ENCODE assay signal across 17 mouse cellular contexts in the genomic region with DNA sequence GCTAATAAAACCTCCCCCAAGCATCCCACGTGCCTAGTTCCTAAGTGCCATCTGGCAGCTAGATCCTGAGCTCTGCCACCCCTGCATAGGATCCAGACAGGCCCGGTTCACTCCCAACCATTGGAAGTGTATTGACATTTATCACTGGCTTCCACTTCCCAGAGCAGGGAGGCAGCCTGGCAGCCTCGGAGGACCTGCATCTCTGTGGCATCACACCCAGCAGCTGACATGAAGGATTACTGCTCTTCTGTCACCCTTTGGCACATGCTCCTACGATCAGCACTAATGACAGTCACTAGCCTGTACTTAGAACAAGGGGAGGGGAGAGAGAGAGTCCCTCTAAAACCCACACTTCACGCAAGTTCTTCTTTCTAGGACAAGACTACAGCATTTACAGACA.
A peak's percentile ranks its signal among the peaks of the same experiment; 100 is the strongest.
DNase-seq lines count a peak whose midpoint lies in the region; ATAC-seq and TF ChIP-seq lines count a peak whose summit lies in the region.
"Had no signal": no experiment of that assay in that cellular context is flagged by ENCODE, and none has a peak within 500 bp of the region (broad histone marks: within the 10 kb centered on the region; RNA-seq: fewer than 3 reads in every experiment).

No protein-coding gene starts in this region.

- H3K36me3 ChIP-seq in hindbrain, postnatal 0 days (ENCODE audit: insufficient read depth, low read length), result no peaks in the 10 kb centered on the region
- H3K36me3 ChIP-seq in hindbrain, embryonic 12.5 days, result no peaks in the 10 kb centered on the region
- no peaks in the 10 kb centered on the region for H3K36me3 ChIP-seq in neural tube, embryonic 13.5 days
- no peaks in the 10 kb centered on the region for H3K36me3 ChIP-seq in neural tube, embryonic 15.5 days
- no peaks in the 10 kb centered on the region for H3K36me3 ChIP-seq in heart, postnatal 0 days (replicated peaks; ENCODE audit: control insufficient read depth, insufficient read depth, low read length)
- H3K36me3 ChIP-seq: embryonic facial prominence, embryonic 12.5 days; hindbrain, embryonic 10.5 days; kidney, embryonic 15.5 days had no signal

- 0 out of 2 replicates have a peak, but pooled peaks have one; percentile 38 for ATAC-seq in hindbrain, postnatal 0 days
- ATAC-seq in hindbrain, embryonic 12.5 days (ENCODE audit: low FRiP score), result no peak
- ATAC-seq in neural tube, embryonic 13.5 days (ENCODE audit: low read depth), result peak; percentile 53; the same call in 1 of the 2 replicates
- no peak for ATAC-seq in neural tube, embryonic 15.5 days (ENCODE audit: low FRiP score)
- no peak for ATAC-seq in heart, postnatal 0 days (ENCODE audit: insufficient read depth, low read depth)

- no peak overlapping the region for H3K4me3 ChIP-seq in hindbrain, postnatal 0 days (ENCODE audit: low read length)
- no peak overlapping the region for H3K4me3 ChIP-seq in hindbrain, embryonic 12.5 days
- H3K4me3 ChIP-seq in neural tube, embryonic 13.5 days, result no peak overlapping the region
- no peak overlapping the region for H3K4me3 ChIP-seq in neural tube, embryonic 15.5 days (replicated peaks)
- no peak overlapping the region for H3K4me3 ChIP-seq in heart, postnatal 0 days (ENCODE audit: low read depth, low read length)
- H3K4me3 ChIP-seq: embryonic facial prominence, embryonic 12.5 days; hindbrain, embryonic 10.5 days; kidney, embryonic 15.5 days had no signal

- WGBS in hindbrain, postnatal 0 days, result 45% methylated on average over 5 of the region's 5 CpGs
- 68% methylated on average over 5 of the region's 5 CpGs for WGBS in hindbrain, embryonic 12.5 days
- 54% methylated on average over 5 of the region's 5 CpGs for WGBS in neural tube, embryonic 13.5 days
- 46% methylated on average over 5 of the region's 5 CpGs for WGBS in neural tube, embryonic 15.5 days
- WGBS in heart, postnatal 0 days, result 37% methylated on average over 5 of the region's 5 CpGs

- H3K4me2 ChIP-seq in hindbrain, postnatal 0 days (ENCODE audit: low read depth, low read length), result no peak overlapping the region
- no peak overlapping the region for H3K4me2 ChIP-seq in hindbrain, embryonic 12.5 days (replicated peaks)
- no peak overlapping the region for H3K4me2 ChIP-seq in neural tube, embryonic 13.5 days
- H3K4me2 ChIP-seq in neural tube, embryonic 15.5 days, result no peak overlapping the region
- H3K4me2 ChIP-seq in heart, postnatal 0 days (ENCODE audit: low read depth, low read length), result no peak overlapping the region
- H3K4me2 ChIP-seq: embryonic facial prominence, embryonic 12.5 days; kidney, embryonic 15.5 days had no signal

- TF ChIP-seq CTCF in hindbrain, postnatal 0 days (IDR thresholded peaks at IDR 0.05; ENCODE audit: low read depth), result no peak
- no peak for TF ChIP-seq CTCF in heart, postnatal 0 days (IDR thresholded peaks at IDR 0.05; ENCODE audit: low read depth)

- TF ChIP-seq EP300 in heart, postnatal 0 days (IDR thresholded peaks at IDR 0.05; ENCODE audit: low read depth), result no peak

- no peak overlapping the region for H3K27ac ChIP-seq in hindbrain, postnatal 0 days
- H3K27ac ChIP-seq in hindbrain, embryonic 12.5 days, result no peak overlapping the region
- H3K27ac ChIP-seq in neural tube, embryonic 13.5 days (replicated peaks), result no peak overlapping the region
- H3K27ac ChIP-seq in neural tube, embryonic 15.5 days (replicated peaks), result no peak overlapping the region
- H3K27ac ChIP-seq in heart, postnatal 0 days (ENCODE audit: low read depth), result peak overlapping the region; percentile 64
- H3K27ac ChIP-seq: embryonic facial prominence, embryonic 12.5 days; hindbrain, embryonic 10.5 days; kidney, embryonic 15.5 days had no signal

- H3K27me3 ChIP-seq in hindbrain, postnatal 0 days (ENCODE audit: insufficient read depth, low read length), result no peaks in the 10 kb centered on the region
- no peaks in the 10 kb centered on the region for H3K27me3 ChIP-seq in hindbrain, embryonic 12.5 days
- H3K27me3 ChIP-seq in neural tube, embryonic 13.5 days, result no peaks in the 10 kb centered on the region
- H3K27me3 ChIP-seq in neural tube, embryonic 15.5 days (replicated peaks), result no peaks in the 10 kb centered on the region
- H3K27me3 ChIP-seq in heart, postnatal 0 days (ENCODE audit: control insufficient read depth, insufficient read depth, low read length), result no peaks in the 10 kb centered on the region
- H3K27me3 ChIP-seq: embryonic facial prominence, embryonic 12.5 days; kidney, embryonic 15.5 days had no signal

- H3K9ac ChIP-seq in hindbrain, postnatal 0 days (replicated peaks; ENCODE audit: low read length), result no peak overlapping the region
- no peak overlapping the region for H3K9ac ChIP-seq in hindbrain, embryonic 12.5 days
- H3K9ac ChIP-seq in neural tube, embryonic 13.5 days, result no peak overlapping the region
- H3K9ac ChIP-seq in neural tube, embryonic 15.5 days (replicated peaks), result no peak overlapping the region
- H3K9ac ChIP-seq in heart, postnatal 0 days (replicated peaks; ENCODE audit: low read depth, low read length), result no peak overlapping the region
- H3K9ac ChIP-seq: embryonic facial prominence, embryonic 12.5 days; kidney, embryonic 15.5 days had no signal

- no peaks in the 10 kb centered on the region for H3K4me1 ChIP-seq in hindbrain, postnatal 0 days (ENCODE audit: insufficient read depth, low read length)
- peaks cover 6% of the 10 kb centered on the region; the same call in 1 of the 2 replicates for H3K4me1 ChIP-seq in hindbrain, embryonic 12.5 days
- peaks cover 6% of the 10 kb centered on the region; the same call in 1 of the 2 replicates for H3K4me1 ChIP-seq in neural tube, embryonic 13.5 days (replicated peaks)
- peaks cover 7% of the 10 kb centered on the region; the same call in 1 of the 2 replicates for H3K4me1 ChIP-seq in neural tube, embryonic 15.5 days
- 0 out of 2 replicates have a peak, but pooled peaks cover 6% of the 10 kb centered on the region for H3K4me1 ChIP-seq in heart, postnatal 0 days (ENCODE audit: control insufficient read depth, insufficient read depth)

- peak; percentile 82 for DNase-seq in heart, adult 11 months
- no peak for DNase-seq in heart, adult 8-10 months (ENCODE audit: low spot score)
- DNase-seq in hindbrain, postnatal 0 days (ENCODE audit: low spot score), result peak; percentile 32
- no peak for DNase-seq in heart, postnatal 0 days (ENCODE audit: low spot score)
- no peak for DNase-seq in adipocyte (ENCODE audit: low spot score)
- DNase-seq: cerebellum, adult 11 months; gastrocnemius, postnatal 14 days; retina, postnatal 1 day; right cerebral cortex, postnatal 4 days; thymus, postnatal 36 days had no signal

- no peaks in the 10 kb centered on the region for H3K9me3 ChIP-seq in hindbrain, postnatal 0 days (ENCODE audit: low read length)
- H3K9me3 ChIP-seq in hindbrain, embryonic 12.5 days (replicated peaks), result no peaks in the 10 kb centered on the region
- H3K9me3 ChIP-seq in neural tube, embryonic 13.5 days, result no peaks in the 10 kb centered on the region
- H3K9me3 ChIP-seq in neural tube, embryonic 15.5 days (replicated peaks), result no peaks in the 10 kb centered on the region
- H3K9me3 ChIP-seq in heart, postnatal 0 days (replicated peaks; ENCODE audit: control insufficient read depth, low read length), result no peaks in the 10 kb centered on the region
- H3K9me3 ChIP-seq: embryonic facial prominence, embryonic 12.5 days; hindbrain, embryonic 10.5 days; kidney, embryonic 15.5 days; megakaryocyte, embryonic 14.5 days had no signal

Comparison
In these comparisons a context has a peak if more than half of its experiments do, and no peak if none do; other contexts are left out.
1. DNase-seq: peak in heart, adult 11 months (single experiment) and hindbrain, postnatal 0 days (single experiment); none in heart, adult 8-10 months (single experiment), heart, postnatal 0 days (single experiment) and adipocyte (single experiment).
2. ATAC-seq: peak in hindbrain, postnatal 0 days (single experiment) and neural tube, embryonic 13.5 days (single experiment); none in hindbrain, embryonic 12.5 days (single experiment), neural tube, embryonic 15.5 days (single experiment) and heart, postnatal 0 days (single experiment).